Comparison of ENCODE assay signal across 18 mouse cellular contexts in the genomic region with DNA sequence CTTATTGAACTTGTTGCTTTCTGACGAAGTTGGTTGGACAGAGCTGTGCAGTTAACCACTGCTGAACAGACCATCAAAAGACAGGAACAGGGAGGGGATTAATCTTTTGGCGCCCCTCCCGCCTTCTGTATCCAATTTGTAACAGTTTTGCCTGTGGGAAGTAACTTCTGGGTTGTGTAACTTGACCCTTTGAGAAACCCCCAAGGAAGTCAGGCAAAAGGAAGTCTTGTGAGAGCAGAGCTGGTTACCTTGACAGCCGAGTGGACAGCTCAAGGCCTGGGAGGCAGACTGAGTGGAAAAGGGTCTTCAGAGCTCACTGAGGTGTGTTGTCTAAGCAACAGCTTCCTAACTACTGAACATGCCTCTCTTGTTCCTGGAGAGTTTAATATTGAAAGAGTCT.
A peak's percentile ranks its signal among the peaks of the same experiment; 100 is the strongest.
DNase-seq lines count a peak whose midpoint lies in the region; ATAC-seq lines count a peak whose summit lies in the region.
"Had no signal": no experiment of that assay in that cellular context is flagged by ENCODE, and none has a peak within 500 bp of the region (broad histone marks: within the 10 kb centered on the region; RNA-seq: fewer than 3 reads in every experiment).

No protein-coding gene starts in this region.

- H3K36me3 ChIP-seq in forebrain, embryonic 10.5 days (replicated peaks) = no peaks in the 10 kb centered on the region
- no peaks in the 10 kb centered on the region for H3K36me3 ChIP-seq in forebrain, embryonic 11.5 days (ENCODE audit: control insufficient read depth, insufficient read depth, low read length)
- H3K36me3 ChIP-seq in limb, embryonic 12.5 days = no peaks in the 10 kb centered on the region
- H3K36me3 ChIP-seq: embryonic facial prominence, embryonic 12.5 days; forebrain, embryonic 12.5 days; liver, embryonic 13.5 days had no signal

- H3K4me1 ChIP-seq in forebrain, embryonic 10.5 days = peaks cover 10% of the 10 kb centered on the region
- no peaks in the 10 kb centered on the region for H3K4me1 ChIP-seq in forebrain, embryonic 11.5 days (replicated peaks; ENCODE audit: control insufficient read depth, insufficient read depth, low read length)
- H3K4me1 ChIP-seq in limb, embryonic 12.5 days (replicated peaks) = peaks cover 10% of the 10 kb centered on the region
- H3K4me1 ChIP-seq: forebrain, embryonic 12.5 days; liver, embryonic 13.5 days; megakaryocyte, embryonic 14.5 days had no signal

- intact Hi-C loops in gastrocnemius, postnatal 14 days (cut with DNase I; ENCODE audit: low total_unique reads) = no loop called here

- no peak overlapping the region for H3K27ac ChIP-seq in forebrain, embryonic 10.5 days
- no peak overlapping the region for H3K27ac ChIP-seq in forebrain, embryonic 11.5 days (ENCODE audit: low read depth, low read length)
- 0 out of 2 replicates have a peak overlapping the region, but pooled peaks have one; percentile 41 for H3K27ac ChIP-seq in limb, embryonic 12.5 days
- H3K27ac ChIP-seq: embryonic facial prominence, embryonic 12.5 days; forebrain, embryonic 12.5 days; liver, embryonic 13.5 days had no signal

- ATAC-seq in forebrain, embryonic 11.5 days (replicated peaks; ENCODE audit: low FRiP score) = no peak
- ATAC-seq in limb, embryonic 12.5 days (ENCODE audit: insufficient number of reproducible peaks, insufficient read depth, low FRiP score, low TSS enrichment, low read depth) = peak; percentile 52; the same call in 1 of the 2 replicates

- H3K9me3 ChIP-seq in forebrain, embryonic 10.5 days = no peaks in the 10 kb centered on the region
- H3K9me3 ChIP-seq in forebrain, embryonic 11.5 days (ENCODE audit: control insufficient read depth, low read length) = no peaks in the 10 kb centered on the region
- peaks cover 4% of the 10 kb centered on the region; the same call in 1 of the 2 replicates for H3K9me3 ChIP-seq in limb, embryonic 12.5 days
- H3K9me3 ChIP-seq: embryonic facial prominence, embryonic 12.5 days; forebrain, embryonic 12.5 days; liver, embryonic 13.5 days had no signal

- WGBS in forebrain, embryonic 10.5 days = 33% methylated on average over 4 of the region's 4 CpGs
- WGBS in forebrain, embryonic 11.5 days = 30% methylated on average over 4 of the region's 4 CpGs
- 2% methylated on average over 4 of the region's 4 CpGs for WGBS in limb, embryonic 12.5 days

- H3K4me3 ChIP-seq in forebrain, embryonic 10.5 days = no peak overlapping the region
- no peak overlapping the region for H3K4me3 ChIP-seq in forebrain, embryonic 11.5 days (ENCODE audit: low read depth, low read length)
- H3K4me3 ChIP-seq in limb, embryonic 12.5 days (replicated peaks) = no peak overlapping the region
- H3K4me3 ChIP-seq: embryonic facial prominence, embryonic 12.5 days; forebrain, embryonic 12.5 days; liver, embryonic 13.5 days; megakaryocyte, embryonic 14.5 days had no signal

- peak; percentile 18 for DNase-seq in forebrain, embryonic 10.5 days (ENCODE audit: extremely low spot score, low spot score)
- DNase-seq in forebrain, embryonic 11.5 days (ENCODE audit: low spot score) = no peak
- DNase-seq in testis, postnatal 14 days (ENCODE audit: low spot score) = peak; percentile 8
- no peak for DNase-seq in testis, postnatal 10 days (ENCODE audit: low spot score)
- no peak for DNase-seq in spleen, adult 18-20 months
- DNase-seq in frontal cortex, postnatal 36 days (ENCODE audit: low spot score in 2 of 2) = no peak
- no peak for DNase-seq in gastrocnemius, postnatal 14 days
- DNase-seq: adrenal gland, postnatal 25 days; cerebellum, adult 9-11 months; kidney, adult 8-10 months; liver, embryonic 13.5 days; right cerebral cortex, postnatal 25 days; thymus, adult 18-20 months had no signal

- no peak overlapping the region for H3K4me2 ChIP-seq in forebrain, embryonic 11.5 days (ENCODE audit: low read depth, low read length, severe bottlenecking)
- H3K4me2 ChIP-seq in limb, embryonic 12.5 days = 0 out of 2 replicates have a peak overlapping the region, but pooled peaks have one; percentile 7
- H3K4me2 ChIP-seq: embryonic facial prominence, embryonic 12.5 days; forebrain, embryonic 12.5 days; liver, embryonic 13.5 days had no signal

- H3K9ac ChIP-seq in forebrain, embryonic 11.5 days (ENCODE audit: low read length) = no peak overlapping the region
- H3K9ac ChIP-seq in limb, embryonic 12.5 days (replicated peaks) = no peak overlapping the region
- H3K9ac ChIP-seq: embryonic facial prominence, embryonic 12.5 days; forebrain, embryonic 12.5 days; liver, embryonic 13.5 days had no signal

- H3K27me3 ChIP-seq in forebrain, embryonic 10.5 days (ENCODE audit: poor library complexity, severe bottlenecking) = no peaks in the 10 kb centered on the region
- no peaks in the 10 kb centered on the region for H3K27me3 ChIP-seq in forebrain, embryonic 11.5 days (ENCODE audit: control insufficient read depth, insufficient read depth, low read length)
- no peaks in the 10 kb centered on the region for H3K27me3 ChIP-seq in limb, embryonic 12.5 days
- H3K27me3 ChIP-seq: CH12.LX; embryonic facial prominence, embryonic 12.5 days; forebrain, embryonic 12.5 days; liver, embryonic 13.5 days; megakaryocyte, embryonic 14.5 days had no signal

Comparison
In these comparisons a context has a peak if more than half of its experiments do, and no peak if none do; other contexts are left out.
1. DNase-seq: peak in forebrain, embryonic 10.5 days (single experiment) and testis, postnatal 14 days (single experiment); none in forebrain, embryonic 11.5 days (single experiment), testis, postnatal 10 days (single experiment), spleen, adult 18-20 months (0 of 2), frontal cortex, postnatal 36 days (0 of 2) and gastrocnemius, postnatal 14 days (single experiment).